Comparison of ENCODE assay signal across 23 mouse cellular contexts in the genomic region with DNA sequence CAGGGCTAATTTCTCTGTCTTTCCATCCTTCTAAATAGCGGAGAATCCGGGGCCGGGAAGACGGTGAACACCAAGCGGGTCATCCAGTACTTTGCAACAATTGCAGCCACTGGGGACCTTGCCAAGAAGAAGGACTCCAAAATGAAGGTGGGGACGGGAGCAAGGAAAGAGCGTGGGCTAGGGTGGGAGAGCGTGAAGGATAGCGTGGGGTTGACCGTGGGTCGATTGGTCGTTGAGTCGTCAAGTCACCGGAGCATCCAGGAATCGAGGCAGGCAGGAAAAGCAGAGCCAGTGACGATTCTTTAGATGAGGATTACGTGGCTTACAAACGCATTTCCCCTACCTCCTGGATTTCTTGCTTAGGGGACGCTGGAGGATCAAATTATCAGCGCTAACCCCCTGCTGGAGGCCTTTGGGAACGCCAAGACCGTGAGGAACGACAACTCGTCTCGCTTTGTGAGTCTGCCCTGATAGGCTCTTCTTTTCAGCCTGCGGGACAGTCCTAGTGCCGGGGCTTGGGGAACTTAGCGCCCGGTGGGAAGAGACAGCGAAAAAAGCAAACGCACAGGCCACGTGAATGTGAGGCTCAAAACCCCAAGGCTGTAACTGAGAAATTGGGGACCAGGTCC. TPM values are rescaled to one million over a fixed set of nuclear protein-coding genes. Genes with fewer than 3 reads are reported as not detected.
DNase-seq lines count a peak whose midpoint lies in the region; ATAC-seq and TF ChIP-seq lines count a peak whose summit lies in the region.
"Had no signal": no experiment of that assay in that cellular context is flagged by ENCODE, and none has a peak within 500 bp of the region (broad histone marks: within the 10 kb centered on the region; RNA-seq: fewer than 3 reads in every experiment).

No protein-coding gene starts in this region.

- no peak overlapping the region for H3K4me3 ChIP-seq in hindbrain, embryonic 11.5 days (ENCODE audit: low read depth, low read length)
- H3K4me3 ChIP-seq in hindbrain, embryonic 12.5 days, result no peak overlapping the region
- no peak overlapping the region for H3K4me3 ChIP-seq in midbrain, embryonic 11.5 days (ENCODE audit: low read depth, low read length)
- H3K4me3 ChIP-seq in midbrain, embryonic 14.5 days (replicated peaks; ENCODE audit: low read depth, low read length), result no peak overlapping the region
- H3K4me3 ChIP-seq in ES-E14 (ENCODE audit: insufficient read depth in 1 of 2, low read depth in 1 of 2, low read length in 2 of 2, poor library complexity in 1 of 2, severe bottlenecking in 1 of 2), result peak overlapping the region in 1 of 2 experiments; percentile 40; a peak in 2 of 4 replicates
- no peak overlapping the region for H3K4me3 ChIP-seq in stomach, postnatal 0 days (ENCODE audit: low read depth, low read length)
- H3K4me3 ChIP-seq: forebrain, embryonic 10.5 days; heart, adult 2 months; heart, embryonic 15.5 days; lung, embryonic 15.5 days; midbrain, embryonic 12.5 days had no signal

- TF ChIP-seq CTCF in stomach, postnatal 0 days (IDR thresholded peaks at IDR 0.05; ENCODE audit: low read depth), result peak; percentile 21

- H3K27me3 ChIP-seq in hindbrain, embryonic 11.5 days (ENCODE audit: control insufficient read depth, insufficient read depth, low read length), result peaks cover 12% of the 10 kb centered on the region
- H3K27me3 ChIP-seq in hindbrain, embryonic 12.5 days, result peaks cover 30% of the 10 kb centered on the region
- H3K27me3 ChIP-seq in midbrain, embryonic 11.5 days (ENCODE audit: control insufficient read depth, insufficient read depth, low read length), result peaks cover 14% of the 10 kb centered on the region
- H3K27me3 ChIP-seq in midbrain, embryonic 14.5 days (ENCODE audit: control insufficient read depth, insufficient read depth, low read length), result peaks cover 10% of the 10 kb centered on the region; the same call in 1 of the 2 replicates
- no peaks in the 10 kb centered on the region for H3K27me3 ChIP-seq in stomach, postnatal 0 days (ENCODE audit: control insufficient read depth, insufficient read depth, low read length)

- TF ChIP-seq EP300 in stomach, postnatal 0 days (optimal IDR thresholded peaks at IDR 0.05), result no peak

- H3K27ac ChIP-seq in hindbrain, embryonic 11.5 days (ENCODE audit: low read depth, low read length), result no peak overlapping the region
- no peak overlapping the region for H3K27ac ChIP-seq in hindbrain, embryonic 12.5 days
- no peak overlapping the region for H3K27ac ChIP-seq in midbrain, embryonic 11.5 days (ENCODE audit: low read depth, low read length)
- no peak overlapping the region for H3K27ac ChIP-seq in midbrain, embryonic 14.5 days (replicated peaks; ENCODE audit: low read depth, low read length)
- no peak overlapping the region for H3K27ac ChIP-seq in ES-E14 (ENCODE audit: insufficient read depth, low read depth, low read length, poor library complexity, severe bottlenecking)
- no peak overlapping the region for H3K27ac ChIP-seq in stomach, postnatal 0 days (replicated peaks)
- H3K27ac ChIP-seq: forebrain, embryonic 10.5 days; heart, adult 2 months; heart, embryonic 15.5 days; lung, embryonic 15.5 days; macrophage; midbrain, embryonic 12.5 days had no signal

- no peak overlapping the region for H3K4me2 ChIP-seq in hindbrain, embryonic 11.5 days (replicated peaks; ENCODE audit: low read depth, low read length)
- H3K4me2 ChIP-seq in hindbrain, embryonic 12.5 days (replicated peaks), result no peak overlapping the region
- H3K4me2 ChIP-seq in midbrain, embryonic 11.5 days, result no peak overlapping the region
- H3K4me2 ChIP-seq in midbrain, embryonic 14.5 days (ENCODE audit: low read length), result no peak overlapping the region
- no peak overlapping the region for H3K4me2 ChIP-seq in stomach, postnatal 0 days (replicated peaks; ENCODE audit: low read depth)
- H3K4me2 ChIP-seq: heart, embryonic 15.5 days; liver, embryonic 11.5 days; lung, embryonic 15.5 days; midbrain, embryonic 12.5 days had no signal

- DNase-seq in hindbrain, embryonic 11.5 days (ENCODE audit: low spot score), result peak; percentile 34
- DNase-seq in midbrain, embryonic 11.5 days (ENCODE audit: low spot score, missing footprints), result peak; percentile 86
- no peak for DNase-seq in midbrain, embryonic 14.5 days
- no peak for DNase-seq in ES-E14 (ENCODE audit: low read depth, low spot score)
- DNase-seq in stomach, postnatal 0 days (ENCODE audit: low spot score), result no peak
- no peak for DNase-seq in cerebellum, adult 18-20 months
- DNase-seq: adrenal gland, postnatal 14 days; cerebellum, adult 11 months; cerebellum, postnatal 25 days; gastrocnemius, postnatal 14 days; heart, adult 2 months; heart, postnatal 4 days; kidney, postnatal 36 days; layer of hippocampus, adult 9-11 months; thymus, postnatal 25 days had no signal

- H3K4me1 ChIP-seq in hindbrain, embryonic 11.5 days (replicated peaks; ENCODE audit: control insufficient read depth, insufficient read depth, low read length), result no peaks in the 10 kb centered on the region
- H3K4me1 ChIP-seq in hindbrain, embryonic 12.5 days, result peaks cover 17% of the 10 kb centered on the region; the same call in 1 of the 2 replicates
- H3K4me1 ChIP-seq in midbrain, embryonic 11.5 days (ENCODE audit: control insufficient read depth, insufficient read depth, low read length), result peaks cover 11% of the 10 kb centered on the region
- H3K4me1 ChIP-seq in midbrain, embryonic 14.5 days (ENCODE audit: control insufficient read depth, insufficient read depth, low read length), result 0 out of 2 replicates have a peak, but pooled peaks cover 3% of the 10 kb centered on the region
- H3K4me1 ChIP-seq in ES-E14 (ENCODE audit: control insufficient read depth in 2 of 2, insufficient read depth in 2 of 2, low read length in 2 of 2, poor library complexity in 1 of 2), result peaks cover 0 to 9% of the 10 kb centered on the region in 2 experiments; a peak in 1 of 4 replicates
- no peaks in the 10 kb centered on the region; the same call in 1 of the 2 replicates for H3K4me1 ChIP-seq in stomach, postnatal 0 days (replicated peaks; ENCODE audit: control insufficient read depth, insufficient read depth)
- H3K4me1 ChIP-seq: heart, embryonic 15.5 days; lung, embryonic 15.5 days had no signal

- 38% methylated on average over 32 of the region's 32 CpGs for WGBS in hindbrain, embryonic 11.5 days
- 37% methylated on average over 32 of the region's 32 CpGs for WGBS in hindbrain, embryonic 12.5 days
- WGBS in midbrain, embryonic 11.5 days, result 39% methylated on average over 32 of the region's 32 CpGs
- WGBS in midbrain, embryonic 14.5 days, result 42% methylated on average over 32 of the region's 32 CpGs
- 42% methylated on average over 32 of the region's 32 CpGs for WGBS in stomach, postnatal 0 days

- ATAC-seq in hindbrain, embryonic 11.5 days (ENCODE audit: low FRiP score), result no peak
- no peak for ATAC-seq in hindbrain, embryonic 12.5 days (ENCODE audit: low FRiP score)
- ATAC-seq in midbrain, embryonic 11.5 days (ENCODE audit: low FRiP score), result no peak
- ATAC-seq in midbrain, embryonic 14.5 days (ENCODE audit: low FRiP score, low TSS enrichment), result no peak
- ATAC-seq in stomach, postnatal 0 days (ENCODE audit: low FRiP score, low TSS enrichment), result no peak
- ATAC-seq: activated CD4-positive, CD25-positive, alpha-beta regulatory T cell, adult 4 months had no signal

- in situ Hi-C loops in ES-E14 (cut with MboI; ENCODE audit: low sequenced_read_pairs in 2 of 2, unreplicated experiment in 2 of 2), result loop anchor here in 1 of 2 experiments (5.0 to 10.0 kb wide), 2 partner anchors 57 to 179 kb away; a partner anchor contains a TSS

- H3K9ac ChIP-seq in hindbrain, embryonic 11.5 days (ENCODE audit: low read depth, low read length), result no peak overlapping the region
- no peak overlapping the region for H3K9ac ChIP-seq in hindbrain, embryonic 12.5 days
- no peak overlapping the region for H3K9ac ChIP-seq in midbrain, embryonic 11.5 days (ENCODE audit: low read length)
- H3K9ac ChIP-seq in midbrain, embryonic 14.5 days (replicated peaks; ENCODE audit: low read length), result no peak overlapping the region
- H3K9ac ChIP-seq in ES-E14 (ENCODE audit: insufficient read depth, low read depth, low read length, poor library complexity, severe bottlenecking), result peak overlapping the region; percentile 34; the same call in 1 of the 2 replicates
- no peak overlapping the region for H3K9ac ChIP-seq in stomach, postnatal 0 days (ENCODE audit: low read length)
- H3K9ac ChIP-seq: heart, embryonic 15.5 days; lung, embryonic 15.5 days; midbrain, embryonic 12.5 days had no signal

- H3K36me3 ChIP-seq in hindbrain, embryonic 11.5 days (ENCODE audit: control insufficient read depth, insufficient read depth, low read length), result no peaks in the 10 kb centered on the region
- no peaks in the 10 kb centered on the region for H3K36me3 ChIP-seq in hindbrain, embryonic 12.5 days
- no peaks in the 10 kb centered on the region for H3K36me3 ChIP-seq in midbrain, embryonic 11.5 days (ENCODE audit: control insufficient read depth, insufficient read depth, low read length)
- no peaks in the 10 kb centered on the region for H3K36me3 ChIP-seq in midbrain, embryonic 14.5 days (ENCODE audit: control insufficient read depth, insufficient read depth, low read length)
- H3K36me3 ChIP-seq in ES-E14 (ENCODE audit: control insufficient read depth, insufficient read depth, low read length, poor library complexity, severe bottlenecking), result no peaks in the 10 kb centered on the region
- H3K36me3 ChIP-seq in stomach, postnatal 0 days (ENCODE audit: control insufficient read depth, insufficient read depth, low read length), result no peaks in the 10 kb centered on the region
- H3K36me3 ChIP-seq: forebrain, embryonic 10.5 days; heart, embryonic 15.5 days; lung, embryonic 15.5 days; midbrain, embryonic 12.5 days had no signal

- no peaks in the 10 kb centered on the region for H3K9me3 ChIP-seq in hindbrain, embryonic 11.5 days (ENCODE audit: control insufficient read depth, low read length)
- H3K9me3 ChIP-seq in hindbrain, embryonic 12.5 days (replicated peaks), result no peaks in the 10 kb centered on the region
- no peaks in the 10 kb centered on the region for H3K9me3 ChIP-seq in midbrain, embryonic 11.5 days (ENCODE audit: control insufficient read depth, low read length)
- no peaks in the 10 kb centered on the region for H3K9me3 ChIP-seq in midbrain, embryonic 14.5 days (ENCODE audit: control insufficient read depth, low read length)
- H3K9me3 ChIP-seq in ES-E14 (ENCODE audit: control insufficient read depth, insufficient read depth, low read depth, low read length), result no peaks in the 10 kb centered on the region
- H3K9me3 ChIP-seq in stomach, postnatal 0 days (ENCODE audit: control insufficient read depth, low read length), result no peaks in the 10 kb centered on the region
- H3K9me3 ChIP-seq: heart, embryonic 15.5 days; lung, embryonic 15.5 days; midbrain, embryonic 12.5 days had no signal

RNA-seq across cellular contexts. Expression of a gene that starts 5.7 kb away (rescaled TPM):
- polyA plus RNA-seq in hindbrain, embryonic 11.5 days (2014; fragmentation: Nextera tagmentation; extraction: Ambion mirVana), result 2.3 and 4.1 TPM in 2 replicates
- 4.3 and 26.2 TPM in 2 replicates for polyA plus RNA-seq in hindbrain, embryonic 12.5 days (2016; fragmentation: Nextera tagmentation; extraction: Ambion mirVana)
- polyA plus RNA-seq in midbrain, embryonic 11.5 days (2014; fragmentation: Nextera tagmentation; extraction: Ambion mirVana), result 0.51 and 0.54 TPM in 2 replicates
- 0.12 and 0.18 TPM in 2 replicates for polyA plus RNA-seq in midbrain, embryonic 14.5 days (2014; fragmentation: Nextera tagmentation; extraction: Ambion mirVana)
- total RNA-seq in ES-E14 (2012; rRNA removed), result 1.3 and 1.5 TPM in 2 replicates
- polyA plus RNA-seq in stomach, postnatal 0 days (2015; fragmentation: Nextera tagmentation; extraction: Ambion mirVana), result 0.91 and 1.5 TPM in 2 replicates
- total RNA-seq: heart, adult 2 months had no signal
- polyA plus RNA-seq: heart, adult 2 months had no signal

RNA-seq across cellular contexts. Expression of a gene that starts 31.4 kb away (rescaled TPM):
- polyA plus RNA-seq in hindbrain, embryonic 11.5 days (2014; fragmentation: Nextera tagmentation; extraction: Ambion mirVana), result 16.1 and 20.0 TPM in 2 replicates
- 18.2 and 18.9 TPM in 2 replicates for polyA plus RNA-seq in hindbrain, embryonic 12.5 days (2016; fragmentation: Nextera tagmentation; extraction: Ambion mirVana)
- 18.7 and 19.0 TPM in 2 replicates for polyA plus RNA-seq in midbrain, embryonic 11.5 days (2014; fragmentation: Nextera tagmentation; extraction: Ambion mirVana)
- polyA plus RNA-seq in midbrain, embryonic 14.5 days (2014; fragmentation: Nextera tagmentation; extraction: Ambion mirVana), result 11.3 and 13.1 TPM in 2 replicates
- 33.6 and 35.9 TPM in 2 replicates for total RNA-seq in ES-E14 (2012; rRNA removed)
- 14.5 and 15.2 TPM in 2 replicates for polyA plus RNA-seq in stomach, postnatal 0 days (2015; fragmentation: Nextera tagmentation; extraction: Ambion mirVana)

RNA-seq across cellular contexts. Expression of a gene that starts 31.4 kb away (rescaled TPM):
- 38.7 and 39.0 TPM in 2 replicates for polyA plus RNA-seq in hindbrain, embryonic 11.5 days (2014; fragmentation: Nextera tagmentation; extraction: Ambion mirVana)
- 37.8 and 39.6 TPM in 2 replicates for polyA plus RNA-seq in hindbrain, embryonic 12.5 days (2016; fragmentation: Nextera tagmentation; extraction: Ambion mirVana)
- 34.8 and 40.5 TPM in 2 replicates for polyA plus RNA-seq in midbrain, embryonic 11.5 days (2014; fragmentation: Nextera tagmentation; extraction: Ambion mirVana)
- polyA plus RNA-seq in midbrain, embryonic 14.5 days (2014; fragmentation: Nextera tagmentation; extraction: Ambion mirVana), result 29.3 and 36.6 TPM in 2 replicates
- 25.4 and 27.3 TPM in 2 replicates for total RNA-seq in ES-E14 (2012; rRNA removed)
- 17.3 and 17.4 TPM in 2 replicates for polyA plus RNA-seq in stomach, postnatal 0 days (2015; fragmentation: Nextera tagmentation; extraction: Ambion mirVana)

RNA-seq across cellular contexts. Expression of a gene that starts 58.9 kb away (rescaled TPM):
- polyA plus RNA-seq in hindbrain, embryonic 11.5 days (2014; fragmentation: Nextera tagmentation; extraction: Ambion mirVana), result 1.4 and 1.5 TPM in 2 replicates
- polyA plus RNA-seq in hindbrain, embryonic 12.5 days (2016; fragmentation: Nextera tagmentation; extraction: Ambion mirVana), result 0.43 and 1.2 TPM in 2 replicates
- 0.92 and 1.4 TPM in 2 replicates for polyA plus RNA-seq in midbrain, embryonic 11.5 days (2014; fragmentation: Nextera tagmentation; extraction: Ambion mirVana)
- 0.30 and 0.50 TPM in 2 replicates for polyA plus RNA-seq in midbrain, embryonic 14.5 days (2014; fragmentation: Nextera tagmentation; extraction: Ambion mirVana)
- total RNA-seq in ES-E14 (2012; rRNA removed), result 1.6 and 2.3 TPM in 2 replicates
- polyA plus RNA-seq in stomach, postnatal 0 days (2015; fragmentation: Nextera tagmentation; extraction: Ambion mirVana), result 3.7 and 4.9 TPM in 2 replicates

Comparison
In these comparisons a context has a peak if more than half of its experiments do, and no peak if none do; other contexts are left out.
1. DNase-seq: peak in hindbrain, embryonic 11.5 days (single experiment) and midbrain, embryonic 11.5 days (single experiment); none in midbrain, embryonic 14.5 days (single experiment), ES-E14 (single experiment), stomach, postnatal 0 days (single experiment) and cerebellum, adult 18-20 months (0 of 2).